Mouse (Mus musculus) MEL (cell line): ENCODE data around the gene Yif1a. TPM values are rescaled to one million over a fixed set of nuclear protein-coding genes. Genes with fewer than 3 reads are reported as not detected.

Experiments
- DNase-seq: peaks from one replicate; pipeline ENCODE4 v3.0.0; 2011; ENCODE audit warnings: low read depth, low spot score
- H3K27ac ChIP-seq: 2 replicates; pipeline ENCODE4 v1.5.1; 2012; ENCODE audit warnings: low read depth, mild to moderate bottlenecking, control low read depth, low read length, moderate library complexity; ENCODE audit not compliant: control insufficient read depth
- H3K27me3 ChIP-seq, 2 experiments: fragments of 150-350 bp in 1 of 2; sonication (generic) in 1 of 2; 2 replicates each; pipeline ENCODE4 v1.6.1; 2012; ENCODE audit warnings: low read length in 2 of 2, mild to moderate bottlenecking in 2 of 2, improper control_type of control experiment in 1 of 2, moderate library complexity in 1 of 2; ENCODE audit not compliant: insufficient read depth in 2 of 2, control insufficient read depth in 1 of 2
- H3K36me3 ChIP-seq, 2 experiments: 2 replicates each; pipeline ENCODE4 v1.6.1; 2012 to 2014; ENCODE audit warnings: low read length in 2 of 2, improper control_type of control experiment in 1 of 2, inconsistent platforms in 1 of 2, mild to moderate bottlenecking in 1 of 2; ENCODE audit not compliant: insufficient read depth in 2 of 2, control insufficient read depth in 1 of 2
- H3K4me1 ChIP-seq, 2 experiments: fragments of 150-350 bp in 1 of 2; sonication (generic) in 1 of 2; 2 replicates each; pipeline ENCODE4 v1.6.1; 2012; ENCODE audit warnings: low read length in 2 of 2, improper control_type of control experiment in 1 of 2, mild to moderate bottlenecking in 1 of 2; ENCODE audit not compliant: insufficient read depth in 2 of 2, control insufficient read depth in 1 of 2
- H3K4me3 ChIP-seq, 2 experiments: fragments of 150-350 bp in 1 of 2; sonication (generic) in 1 of 2; 2 replicates each; pipeline ENCODE4 v1.5.1; 2012; ENCODE audit warnings: low read depth in 2 of 2, low read length in 2 of 2, mild to moderate bottlenecking in 2 of 2, moderate library complexity in 2 of 2, control low read depth in 1 of 2, improper control_type of control experiment in 1 of 2; ENCODE audit not compliant: control insufficient read depth in 1 of 2, insufficient read depth in 1 of 2
- H3K79me2 ChIP-seq: 2 replicates; pipeline ENCODE4 v1.6.1; 2012; ENCODE audit warnings: mild to moderate bottlenecking, low read length, moderate library complexity; ENCODE audit not compliant: control insufficient read depth, poor library complexity, insufficient read depth
- H3K9ac ChIP-seq: 2 replicates; pipeline ENCODE4 v1.6.1; 2012; ENCODE audit warnings: low read depth, mild to moderate bottlenecking, control low read depth, low read length, moderate library complexity; ENCODE audit not compliant: control insufficient read depth, poor library complexity, severe bottlenecking
- H3K9me3 ChIP-seq: fragments of 150-350 bp; sonication (generic); replicated peaks from 2 replicates; pipeline ENCODE4 v1.6.1; 2012; ENCODE audit warnings: mild to moderate bottlenecking, low read length, improper control_type of control experiment, moderate library complexity; ENCODE audit not compliant: insufficient read depth
- CHD1 ChIP-seq: IDR thresholded peaks from 2 replicates; pipeline ENCODE4 v1.6.1; 2012; ENCODE audit warnings: low read depth, mild to moderate bottlenecking, inconsistent platforms, low read length, improper control_type of control experiment
- HCFC1 ChIP-seq: IDR thresholded peaks from 2 replicates; pipeline ENCODE4 v1.6.1; 2012; ENCODE audit warnings: low read depth, mild to moderate bottlenecking, inconsistent platforms, low read length, improper control_type of control experiment, moderate library complexity
- JUND ChIP-seq: IDR thresholded peaks from 2 replicates; pipeline ENCODE4 v1.6.1; 2011; ENCODE audit warnings: low read depth, mild to moderate bottlenecking, improper control_type of control experiment, low read length
- MAFK ChIP-seq: IDR thresholded peaks from 2 replicates; pipeline ENCODE4 v1.6.1; 2011; ENCODE audit warnings: low read depth, mild to moderate bottlenecking, low read length, improper control_type of control experiment, borderline replicate concordance
- MAX ChIP-seq: IDR thresholded peaks from 2 replicates; pipeline ENCODE4 v1.6.1; 2011; ENCODE audit warnings: low read length, improper control_type of control experiment
- NELFE ChIP-seq: IDR thresholded peaks from 2 replicates; pipeline ENCODE4 v1.6.1; 2011; ENCODE audit warnings: low read depth, low read length, improper control_type of control experiment
- RCOR1 ChIP-seq: IDR thresholded peaks from 2 replicates; pipeline ENCODE4 v1.6.1; 2012; ENCODE audit warnings: low read depth, mild to moderate bottlenecking, inconsistent platforms, low read length, improper control_type of control experiment
- TAL1 ChIP-seq: IDR thresholded peaks from 2 replicates; pipeline ENCODE4 v1.6.1; 2012; ENCODE audit warnings: mild to moderate bottlenecking, inconsistent platforms, low read length, moderate library complexity, mixed read lengths
- USF1 ChIP-seq: IDR thresholded peaks from 2 replicates; pipeline ENCODE4 v1.6.1; 2014; ENCODE audit warnings: low read depth, mild to moderate bottlenecking, inconsistent platforms, low read length, improper control_type of control experiment, moderate library complexity
- ZKSCAN1 ChIP-seq: IDR thresholded peaks from 2 replicates; pipeline ENCODE4 v1.6.1; 2012; ENCODE audit warnings: low read depth, mild to moderate bottlenecking, inconsistent platforms, low read length, improper control_type of control experiment, moderate library complexity
- polyA plus RNA-seq, 2 experiments: library from polyadenylated mRNA; stranded (reverse) in 1 of 2; unstranded in 1 of 2; fragments of >175 nt in 1 of 2; fragments of >200 nt in 1 of 2; gene quantifications; 2 replicates each; pipeline versions ENCODE4 v1.2.1 to v1.2.4; 2012; ENCODE audit warnings: low replicate concordance in 2 of 2, low read depth in 1 of 2; ENCODE audit not compliant: insufficient read length in 2 of 2, insufficient read depth in 1 of 2, missing spikeins in 1 of 2
- total RNA-seq: library from RNA; depleted of rRNA; stranded (reverse); fragments of 300-350 nt; gene quantifications from 2 replicates; pipeline ENCODE4 v1.2.3, GENCODE M21; 2012

The Yif1a gene
- total and polyA plus RNA-seq, 3 experiments: 54.0 to 64.3 TPM; not detected in 1

DNA sequence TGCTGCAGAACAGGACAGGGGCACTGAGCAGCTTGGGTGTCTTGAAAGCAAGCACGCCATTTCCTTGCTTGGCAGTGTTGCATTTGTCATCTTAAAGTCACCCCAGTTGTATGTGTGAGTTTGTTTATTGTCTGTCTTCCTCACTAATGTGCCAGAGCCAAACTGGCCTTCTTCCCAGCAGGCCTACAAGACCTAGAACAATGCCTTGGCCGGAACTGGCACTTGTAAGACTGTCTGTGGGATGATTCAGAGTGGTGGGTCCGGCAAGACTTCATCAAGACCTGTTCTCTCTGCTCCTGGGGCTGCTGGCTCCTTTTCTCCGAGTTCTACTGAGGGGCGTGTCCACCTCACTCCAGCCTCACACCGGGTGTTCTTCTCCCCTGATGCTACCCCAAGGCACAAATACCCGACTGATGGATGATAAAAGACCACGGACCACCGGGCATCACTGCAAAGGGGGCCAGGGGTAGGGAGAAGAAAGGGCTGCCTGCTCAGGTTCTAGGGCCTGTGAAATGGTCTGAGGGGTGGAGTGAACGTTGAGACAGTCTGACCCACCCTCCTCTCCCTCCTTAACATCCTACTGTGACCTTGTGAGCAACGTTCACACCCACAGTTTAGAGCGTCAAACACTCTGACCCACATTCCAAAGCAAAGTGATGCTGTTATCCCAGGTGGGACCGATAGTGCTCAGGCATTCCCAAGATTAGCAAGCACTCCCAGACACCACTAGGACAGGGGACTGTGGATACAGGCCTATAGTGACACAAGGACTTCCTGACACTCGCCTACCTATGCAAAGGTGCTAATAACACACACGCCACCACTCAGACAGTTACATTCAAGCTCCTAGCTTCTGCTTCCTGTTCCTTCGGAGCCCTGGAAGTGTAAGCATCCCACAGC is 30.2 kb upstream of the Yif1a start:
- TF ChIP-seq MAFK (no peak), NELFE (no peak), HCFC1 (no peak), USF1 (no peak), JUND (no peak), TAL1 (no peak), RCOR1 (no peak), MAX (no peak)
- Histone ChIP-seq H3K36me3 (peaks cover 0 to 24% of the 10 kb centered on the region in 2 experiments; a peak in 2 of 4 replicates), H3K27ac (no peak overlapping the region), H3K79me2 (no peaks in the 10 kb centered on the region), H3K9ac (no peak overlapping the region), H3K4me3 (no peak overlapping the region), H3K27me3 (no peaks in the 10 kb centered on the region), H3K4me1 (peaks cover 7 to 48% of the 10 kb centered on the region in 2 experiments; a peak in 3 of 4 replicates), H3K9me3 (no peaks in the 10 kb centered on the region)
- DNase-seq: no peak

DNA sequence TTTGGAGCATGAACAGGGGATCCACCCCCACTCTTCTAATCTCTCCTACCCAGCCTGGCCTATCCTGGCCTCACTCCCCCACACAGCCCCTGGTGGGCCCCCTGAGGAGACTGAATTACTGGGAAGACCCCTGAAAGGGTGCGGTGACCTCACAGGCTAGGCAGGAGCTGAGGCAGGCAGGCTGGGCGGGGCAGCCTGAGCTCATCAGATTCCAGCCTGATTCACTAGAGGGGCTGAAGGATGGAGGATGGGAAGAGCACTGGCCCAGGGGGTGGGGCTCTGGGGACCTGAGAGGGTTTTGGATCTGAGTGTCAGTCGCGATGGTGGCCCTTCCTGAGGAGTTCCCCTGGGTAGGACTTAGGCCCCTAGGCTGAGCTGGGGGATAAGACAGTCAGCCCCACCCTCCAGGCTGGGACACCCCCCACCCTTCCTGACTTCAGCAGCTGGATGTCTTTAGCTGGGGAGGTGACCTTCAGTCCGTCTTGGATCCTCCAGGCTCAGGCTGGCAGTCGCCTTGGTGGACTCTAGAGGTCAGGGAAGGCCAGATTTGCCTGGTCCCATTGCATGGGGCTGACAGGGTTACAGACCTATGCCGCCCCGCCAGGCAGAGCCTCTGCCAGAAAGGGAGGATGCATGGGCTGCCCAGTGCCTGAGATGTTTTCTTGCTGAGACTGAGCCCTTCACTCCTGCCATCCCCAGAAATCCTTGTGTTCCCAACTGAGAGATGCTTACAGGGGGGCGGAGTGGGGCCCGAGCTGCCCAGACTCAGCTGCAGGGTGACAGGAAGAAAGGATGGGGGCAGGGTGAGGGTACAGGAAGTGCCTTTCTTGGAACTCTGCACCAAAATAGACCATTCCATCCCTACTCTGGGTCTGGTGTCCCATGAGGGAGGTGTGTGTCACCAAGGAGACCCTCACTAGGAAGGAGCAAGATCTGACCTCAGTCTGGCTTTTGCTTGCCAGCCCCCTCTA is 29.3 kb upstream of the Yif1a start:
- TF ChIP-seq TAL1 (no peak), MAX (no peak), CHD1 (no peak), ZKSCAN1 (no peak), RCOR1 (no peak)
- Histone ChIP-seq H3K4me3 (no peak overlapping the region), H3K27ac (no peak overlapping the region), H3K9ac (no peak overlapping the region), H3K27me3 (no peaks in the 10 kb centered on the region), H3K36me3 (peaks cover 0 to 22% of the 10 kb centered on the region in 2 experiments; a peak in 2 of 4 replicates), H3K79me2 (no peaks in the 10 kb centered on the region), H3K4me1 (peaks cover 4 to 41% of the 10 kb centered on the region in 2 experiments; a peak in 3 of 4 replicates), H3K9me3 (no peaks in the 10 kb centered on the region)
- DNase-seq: no peak
